Mouse (Mus musculus): ENCODE measurements at regions not wholly inside any gene's neighbourhood (a gene's known extent, or its start where the extent isn't known, plus 50 kb on each side); places are given as distances from the start of the nearest gene placed in this dataset.
"Not testable (repeated sequence)": the region's sequence is repeated elsewhere in the genome, so short reads cannot be mapped to it uniquely, and the experiment has no call there.

DNA sequence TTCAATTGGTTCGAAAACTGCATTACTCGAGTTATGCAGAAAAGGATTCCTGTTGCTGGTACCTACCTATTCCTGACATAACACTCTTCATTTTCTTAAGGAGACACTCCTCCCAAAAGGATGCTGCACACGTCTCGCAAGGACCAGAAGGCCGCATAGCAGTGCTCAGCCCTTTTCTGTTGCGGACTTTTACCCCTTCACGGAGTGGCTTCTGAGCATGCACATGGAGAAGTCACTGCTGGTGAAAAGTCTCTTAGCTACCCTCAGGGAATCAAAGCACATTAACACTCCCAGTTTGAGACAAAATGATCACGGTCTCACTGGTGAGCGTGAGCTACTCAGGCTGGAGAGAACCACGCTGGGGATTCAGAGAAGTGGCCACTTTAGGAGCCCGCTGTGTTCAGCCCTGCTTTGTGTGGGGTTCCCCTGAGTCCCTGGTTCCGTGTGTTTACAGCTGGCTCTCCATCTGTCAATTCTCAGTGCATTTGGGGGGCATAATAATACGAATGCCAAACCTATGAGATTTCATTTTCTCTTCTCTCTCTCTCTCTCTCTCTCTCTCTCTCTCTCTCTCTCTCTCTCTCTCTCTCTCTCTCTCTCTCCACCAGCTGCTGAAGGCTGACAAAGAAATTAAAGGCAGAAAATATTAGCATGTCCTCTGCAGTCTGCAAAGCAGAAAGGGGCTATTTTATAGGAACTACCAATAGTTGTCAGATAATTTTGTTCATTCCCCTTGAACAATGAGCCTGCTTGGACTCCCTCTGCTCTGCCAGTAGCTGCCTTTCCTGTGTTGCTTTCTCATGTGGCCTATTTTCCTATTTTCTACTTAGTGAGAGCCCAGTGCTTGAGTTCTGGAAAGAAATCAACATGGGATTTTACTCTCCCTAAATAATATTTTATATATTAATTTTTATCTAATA, 160.7 kb downstream of the Basp1 start:
- in situ Hi-C loops (cut with MboI, MseI): loop anchor here in 1 of 2 experiments (25.0 kb wide), 1 partner anchor 659 kb away; no protein-coding TSS in a partner anchor

DNA sequence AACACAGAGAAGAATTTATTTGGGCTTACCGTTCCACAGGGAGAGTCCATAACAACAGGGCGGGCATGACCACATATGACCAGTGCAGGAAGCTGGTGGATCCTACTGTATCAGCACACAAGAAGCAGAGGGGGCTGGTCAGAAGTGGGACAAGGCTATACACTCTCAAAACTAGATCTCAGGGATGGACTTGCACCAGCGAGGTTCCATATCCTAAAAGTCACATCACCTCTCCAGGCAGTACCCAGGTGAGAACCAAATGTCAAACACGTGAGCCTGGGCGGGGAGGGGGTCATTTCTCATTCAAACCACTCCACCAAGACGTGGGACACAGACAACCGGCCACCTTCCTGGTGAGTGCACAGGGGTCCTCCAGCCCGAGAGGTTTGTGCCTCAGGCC, 167.9 kb downstream of the Basp1 start:
- in situ Hi-C loops (cut with MboI, MseI): no loop called here

DNA sequence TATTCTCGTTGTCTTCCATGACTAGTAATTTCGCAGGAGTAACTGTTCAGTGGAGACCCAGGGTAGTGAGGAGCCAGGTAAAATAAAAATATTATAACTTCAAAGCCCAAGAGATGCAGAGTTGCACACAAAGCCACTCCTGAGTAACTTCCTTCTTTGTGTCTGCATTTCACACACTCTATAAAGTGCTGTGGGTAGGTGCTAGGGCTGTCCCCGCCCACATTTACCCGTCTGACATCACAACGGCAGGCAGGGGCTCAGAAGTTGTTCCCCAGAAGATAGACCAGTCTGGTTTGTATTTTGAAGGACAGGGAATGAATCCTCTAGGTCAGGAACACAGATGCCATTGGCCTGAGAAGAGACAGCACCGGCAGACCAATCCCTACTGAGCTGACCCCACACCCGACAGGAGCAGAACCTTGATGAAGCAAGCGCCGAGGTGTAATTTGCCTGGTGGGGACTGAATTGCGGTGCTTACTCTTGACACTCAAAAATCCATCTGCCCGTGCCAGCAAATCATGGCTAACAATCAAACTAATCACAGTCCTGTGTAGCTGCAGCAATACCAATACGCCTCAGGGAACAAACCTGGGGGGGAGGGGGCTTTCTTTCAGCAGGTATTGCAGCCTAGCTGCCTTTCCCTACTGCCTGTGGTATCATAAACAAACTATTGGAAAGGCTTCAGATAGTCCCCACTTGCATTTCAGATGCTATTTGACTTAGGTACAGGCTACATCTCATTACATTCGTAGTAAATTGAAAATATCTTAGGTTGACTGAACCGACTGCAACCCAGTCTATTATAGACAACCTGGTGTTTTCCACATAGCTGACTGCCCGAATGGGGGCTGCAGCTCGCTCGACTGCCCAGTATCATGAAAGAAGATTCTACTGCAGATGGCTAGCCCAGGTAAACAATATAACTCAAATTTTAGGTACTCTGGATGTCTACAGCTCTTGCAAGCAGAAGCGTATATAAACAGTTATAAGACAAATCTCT, 175.6 kb downstream of the Basp1 start:
- in situ Hi-C loops (cut with MboI, MseI): no loop called here

DNA sequence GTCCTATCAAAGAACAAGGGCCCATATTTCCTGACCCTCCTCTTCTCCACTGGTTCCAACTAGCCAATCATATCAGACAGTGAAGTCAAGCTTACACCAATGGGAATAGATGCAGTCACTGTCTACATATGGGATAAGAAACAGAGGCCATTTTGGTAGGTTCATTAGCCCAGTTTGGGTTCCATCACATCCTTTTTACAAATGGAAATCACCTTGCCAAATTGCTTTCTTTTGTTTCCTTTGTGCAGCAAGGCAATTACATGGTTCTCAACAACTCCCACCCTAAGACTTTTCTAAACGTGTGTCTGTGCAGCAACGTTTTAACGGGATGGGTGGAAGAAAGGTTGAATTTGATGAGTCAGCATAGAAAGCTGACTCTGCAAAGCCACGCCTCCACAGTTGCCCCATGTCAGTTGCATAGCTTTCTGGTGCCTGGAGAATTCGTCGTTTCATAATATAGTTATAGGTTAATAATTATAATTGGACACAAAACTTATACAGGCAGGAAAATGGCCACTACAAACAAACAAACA, 177.3 kb downstream of the Basp1 start:
- in situ Hi-C loops (cut with MboI, MseI): no loop called here

DNA sequence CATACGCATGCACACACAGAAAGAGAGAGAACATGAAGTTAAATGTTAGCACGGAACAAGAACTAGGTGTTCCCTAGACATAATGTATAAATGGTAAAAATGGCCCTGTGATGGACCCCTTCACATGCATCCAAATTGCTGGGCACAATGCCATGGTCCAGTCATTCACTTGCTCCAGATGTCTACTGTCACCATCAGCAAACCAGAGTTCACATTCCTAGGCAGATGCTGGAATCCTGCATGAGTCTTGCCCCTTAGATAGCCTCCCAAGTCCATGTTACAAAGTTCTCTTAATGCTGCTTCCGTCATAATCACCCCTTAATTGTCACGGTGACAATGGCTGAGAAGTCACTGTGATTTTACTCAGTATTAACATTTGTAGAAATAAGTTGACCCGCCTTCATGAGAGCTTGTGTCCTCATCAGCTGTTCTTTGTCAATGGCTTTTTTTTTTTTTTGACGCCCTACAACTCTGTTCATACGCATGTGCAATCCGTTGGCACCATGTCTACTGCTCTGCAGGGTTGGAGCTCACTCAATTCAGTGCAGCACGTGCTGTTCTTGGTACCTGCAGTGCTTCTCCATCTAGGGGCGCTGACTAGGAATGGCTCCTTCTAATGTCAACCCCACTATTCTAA, 179.4 kb downstream of the Basp1 start:
- in situ Hi-C loops (cut with MboI, MseI): loop anchor here in 1 of 2 experiments (5.0 kb wide), 1 partner anchor 83 kb away; no protein-coding TSS in a partner anchor

DNA sequence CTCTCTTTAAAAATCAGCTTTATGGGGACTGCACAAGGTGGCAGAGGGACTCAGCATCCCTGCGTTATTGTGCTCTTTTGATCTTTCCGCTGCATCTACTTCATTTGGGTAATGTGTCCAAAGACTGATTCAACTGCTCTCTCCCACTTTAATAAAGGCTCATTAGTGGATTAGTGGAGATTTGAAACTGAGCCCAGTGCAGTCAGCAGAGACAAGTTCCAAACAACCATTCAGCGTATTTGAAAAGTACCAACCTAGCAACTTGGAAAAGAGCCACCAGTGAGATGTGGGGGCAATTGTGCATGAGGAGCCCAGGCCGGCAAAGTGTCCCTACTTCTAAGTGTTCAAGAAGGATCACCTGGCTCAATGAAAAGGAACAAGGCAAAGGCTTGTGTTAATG, 183.4 kb downstream of the Basp1 start:
- in situ Hi-C loops (cut with MboI, MseI): loop anchor here in 1 of 2 experiments (5.0 kb wide), 1 partner anchor 87 kb away; no protein-coding TSS in a partner anchor

DNA sequence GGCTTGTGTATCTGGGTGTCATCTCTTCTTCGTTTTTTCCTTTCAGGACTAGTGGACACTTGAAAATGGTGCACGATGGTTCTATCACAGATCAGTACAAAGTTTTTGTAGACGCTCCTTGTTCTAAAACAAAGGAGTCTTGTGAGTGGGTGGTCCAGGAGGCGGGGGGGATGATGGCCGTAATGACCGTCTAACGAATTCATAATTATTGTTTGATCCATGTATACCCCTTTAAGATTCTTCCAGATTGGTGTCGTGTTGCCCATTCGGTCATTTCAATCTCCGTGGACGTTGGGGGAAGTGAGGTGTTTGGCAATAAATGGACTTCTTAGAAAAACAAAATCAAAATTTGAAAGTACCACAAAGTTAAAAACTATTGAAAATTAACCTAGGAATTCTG, 183.8 kb downstream of the Basp1 start:
- in situ Hi-C loops (cut with MboI, MseI): loop anchor here in 1 of 2 experiments (5.0 kb wide), 1 partner anchor 87 kb away; no protein-coding TSS in a partner anchor

DNA sequence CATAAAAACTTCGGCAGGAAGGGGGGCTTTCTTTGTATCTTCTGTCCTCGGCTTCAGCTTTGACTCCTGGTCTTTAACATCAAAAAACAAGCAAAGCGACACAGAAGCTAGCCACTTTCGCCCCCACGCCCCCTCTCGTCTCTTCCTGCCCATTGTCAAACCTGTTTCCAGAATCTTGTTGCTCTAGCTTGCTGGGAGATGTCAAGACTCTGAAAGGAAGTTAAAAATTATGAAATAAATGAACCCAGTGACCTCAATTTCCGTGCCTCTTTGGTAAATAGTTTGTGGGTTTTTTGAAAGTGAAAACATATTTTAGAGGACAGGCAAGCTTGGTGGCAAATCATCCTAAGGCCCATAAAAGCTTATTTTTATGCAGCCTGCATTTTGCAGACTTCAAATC, 186.1 kb downstream of the Basp1 start:
- in situ Hi-C loops (cut with MboI, MseI): no loop called here

DNA sequence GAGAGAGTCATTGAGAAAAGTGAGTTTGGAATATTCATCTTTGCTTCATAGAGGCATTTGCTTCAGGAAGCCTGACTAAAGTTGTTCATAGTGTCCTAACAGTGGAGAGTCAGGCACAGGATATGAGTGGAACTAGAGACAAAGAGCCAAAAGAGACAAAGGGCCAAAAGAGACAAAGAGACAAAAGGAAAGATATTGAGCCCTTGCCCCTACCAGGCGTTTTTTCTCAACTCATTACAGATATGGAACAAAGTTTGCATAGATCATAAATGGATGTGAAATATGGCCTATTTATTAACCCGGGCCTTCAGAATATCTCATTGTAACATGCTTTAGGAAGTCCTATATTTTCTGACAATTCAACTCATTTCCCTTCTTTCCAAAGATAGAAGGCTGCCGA, 187.6 kb downstream of the Basp1 start:
- in situ Hi-C loops (cut with MboI, MseI): no loop called here

DNA sequence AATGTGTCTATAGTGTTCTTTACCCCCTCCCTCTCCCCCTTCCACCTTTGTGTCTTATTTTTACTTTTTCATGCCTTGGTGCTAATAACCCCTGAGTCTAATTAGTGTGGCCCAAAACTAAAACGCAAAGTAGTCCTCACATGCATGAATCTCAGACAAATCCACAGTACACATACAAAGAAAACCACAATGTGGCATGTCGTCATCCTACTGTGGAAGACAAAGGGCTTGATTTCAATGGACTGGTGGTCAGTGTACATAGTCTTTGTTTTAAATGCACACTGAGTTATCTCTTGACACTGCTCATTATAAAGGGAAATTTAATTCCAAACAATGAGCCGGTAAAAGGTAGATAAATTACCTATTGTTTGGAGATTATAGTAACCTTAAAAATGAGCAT, 188.1 kb downstream of the Basp1 start:
- in situ Hi-C loops (cut with MboI, MseI): no loop called here

DNA sequence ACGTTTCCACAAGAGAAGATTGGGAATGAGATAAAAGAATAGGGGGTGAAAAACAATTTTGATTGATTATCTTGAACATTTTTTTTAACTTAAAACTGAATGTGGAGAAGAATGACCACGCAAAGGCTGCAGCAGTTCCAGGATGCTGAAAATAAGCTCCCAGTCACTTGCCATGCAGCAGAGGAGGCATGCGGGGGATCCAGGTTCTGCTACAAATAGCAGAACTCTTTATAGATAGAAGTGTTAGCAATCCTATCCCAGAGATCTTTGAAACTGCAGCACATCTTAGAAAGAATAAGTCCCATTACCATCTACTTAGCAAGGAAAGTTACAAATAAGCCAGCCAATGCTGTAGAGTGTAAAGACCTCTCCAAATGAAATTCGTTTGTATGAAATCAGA, 191.8 kb downstream of the Basp1 start:
- in situ Hi-C loops (cut with MboI, MseI): no loop called here

DNA sequence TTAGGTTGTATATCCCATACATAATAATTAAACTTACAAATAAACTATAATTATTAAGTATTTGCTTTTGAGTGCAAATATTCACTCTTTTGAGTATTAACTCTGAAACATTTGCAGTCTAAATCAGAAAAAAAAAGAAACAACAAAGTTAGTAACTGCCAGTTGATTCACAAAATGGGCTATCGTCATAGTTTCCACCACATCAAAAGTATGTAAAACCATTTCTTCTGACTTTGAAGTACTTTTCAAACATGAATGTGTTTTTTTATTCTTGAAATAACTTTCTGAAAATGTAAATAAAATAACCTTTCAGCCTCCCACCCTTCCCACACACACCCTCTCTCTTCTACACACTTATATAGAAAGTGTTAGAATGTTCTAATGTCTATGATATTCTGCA, 197.2 kb downstream of the Basp1 start:
- in situ Hi-C loops (cut with MboI, MseI): loop anchor here in 1 of 2 experiments (5.0 kb wide), 1 partner anchor 56 kb away; no protein-coding TSS in a partner anchor

DNA sequence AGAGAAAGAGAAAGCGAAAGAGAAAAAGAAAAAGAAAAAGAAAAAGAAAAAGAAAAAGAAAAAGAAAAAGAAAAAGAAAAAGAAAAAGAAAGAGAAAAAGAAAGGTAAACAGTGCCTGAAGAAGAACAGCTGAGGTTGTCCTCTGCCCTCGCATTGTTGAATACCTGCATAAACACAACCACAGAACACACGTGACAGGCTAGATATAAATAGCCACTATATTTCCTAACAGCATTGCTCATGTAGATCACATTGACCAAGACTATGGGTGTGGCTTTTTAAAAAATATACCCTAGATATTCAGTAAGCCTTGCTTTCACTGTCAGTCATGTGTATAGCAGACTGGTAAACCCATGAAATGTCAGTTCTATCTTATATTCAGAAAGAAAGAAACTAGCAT, 211.5 kb downstream of the Basp1 start:
- in situ Hi-C loops (cut with MboI, MseI): no loop called here

DNA sequence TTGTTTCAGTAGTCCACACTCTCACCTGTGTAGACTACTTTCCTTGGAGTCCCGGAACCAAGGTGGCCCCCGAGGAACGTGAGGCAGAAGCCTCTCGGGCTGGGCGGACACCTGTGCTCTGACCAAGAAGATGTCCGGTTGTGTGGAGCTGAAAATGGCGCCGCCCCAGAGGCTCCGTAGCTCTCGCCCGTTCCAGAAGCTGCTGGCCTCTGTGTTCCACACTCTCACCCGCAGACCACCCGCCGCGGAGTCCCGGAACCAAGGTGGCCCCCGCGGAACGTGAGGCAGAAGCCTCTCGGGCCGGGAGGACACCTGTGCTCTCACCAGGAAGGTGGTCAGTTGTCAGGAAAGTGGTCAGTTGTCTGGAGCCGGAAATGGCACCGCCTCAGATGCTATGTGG, 213.3 kb downstream of the Basp1 start:
- in situ Hi-C loops (cut with MboI, MseI): not testable (repeated sequence)

DNA sequence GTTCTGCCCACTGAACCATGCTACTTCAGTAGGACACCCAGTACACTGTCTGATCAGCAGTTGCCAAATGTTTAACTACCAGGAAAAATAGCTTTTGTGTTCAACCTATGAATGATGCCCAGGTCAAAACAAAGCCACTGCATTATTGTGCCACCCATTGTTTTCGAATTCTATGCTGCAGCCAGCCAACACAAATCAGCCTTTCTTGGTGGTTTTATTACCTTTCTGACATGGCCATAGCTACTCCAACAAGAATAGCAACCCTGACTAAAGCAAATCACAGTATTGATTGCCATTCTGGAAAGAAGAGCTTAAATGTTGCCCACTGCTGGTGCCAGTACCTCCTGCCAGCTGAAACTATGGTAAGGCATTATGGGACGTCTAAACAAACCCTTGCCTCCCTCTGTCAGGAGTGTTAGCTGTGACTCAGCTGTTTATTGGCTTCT, 225.7 kb downstream of the Basp1 start:
- in situ Hi-C loops (cut with MboI, MseI): no loop called here

DNA sequence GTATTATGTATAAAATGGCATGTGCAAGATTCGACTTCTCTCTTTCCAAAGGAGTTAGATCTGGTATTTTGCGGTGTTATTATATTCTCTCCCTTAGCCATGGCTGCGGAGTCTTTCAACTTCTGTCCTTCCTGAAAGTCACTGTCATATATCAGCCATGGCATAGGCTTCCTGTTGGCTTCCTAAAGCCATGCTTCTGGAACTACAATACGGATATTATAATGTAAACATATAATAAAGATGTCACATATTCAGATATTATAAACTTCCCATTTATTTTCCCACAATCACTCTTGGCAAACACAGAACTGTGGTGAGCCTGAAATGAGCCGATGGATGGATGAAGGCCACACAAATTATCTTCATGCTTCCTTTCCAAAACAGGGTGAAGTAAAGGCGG, 240.8 kb downstream of the Basp1 start:
- in situ Hi-C loops (cut with MboI, MseI): no loop called here

DNA sequence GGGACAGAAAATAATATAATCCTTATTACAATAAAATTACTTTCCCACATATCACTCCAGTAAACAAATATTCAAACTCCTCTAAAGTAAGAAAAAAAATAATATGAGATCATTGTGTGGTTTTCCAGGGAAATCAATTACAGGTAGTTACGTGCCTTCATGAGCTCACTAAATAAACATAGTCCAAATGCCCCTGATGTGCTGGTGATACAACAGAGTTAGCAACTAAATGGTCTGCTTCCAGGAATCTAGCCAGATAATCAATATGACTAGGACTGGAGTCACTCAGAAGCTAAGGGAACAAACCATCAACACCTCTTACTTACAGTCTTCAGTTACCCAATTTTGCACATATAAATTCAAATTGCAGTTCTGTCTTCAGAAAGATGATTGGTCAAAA, 267.2 kb downstream of the Basp1 start:
- in situ Hi-C loops (cut with MboI, MseI): no loop called here

DNA sequence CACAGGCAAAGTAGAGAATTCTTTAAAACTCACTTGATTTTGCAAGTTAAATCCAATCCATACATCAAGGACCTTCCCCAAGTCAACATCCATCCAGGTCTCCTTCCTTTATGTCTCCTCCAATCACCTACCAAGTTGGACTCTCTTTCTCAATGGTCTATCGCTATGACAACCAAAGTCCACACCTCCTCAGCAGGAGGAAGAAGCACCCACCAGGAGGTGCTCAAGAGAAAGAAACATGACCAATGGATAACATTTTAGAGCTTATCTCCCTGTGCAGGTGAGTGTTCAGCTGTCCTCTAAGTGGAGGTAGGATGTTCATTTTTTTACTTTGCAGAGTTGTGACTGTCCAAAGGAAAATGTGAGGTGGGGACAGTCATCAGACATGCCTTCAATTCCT, 269.3 kb downstream of the Basp1 start:
- in situ Hi-C loops (cut with MboI, MseI): no loop called here

DNA sequence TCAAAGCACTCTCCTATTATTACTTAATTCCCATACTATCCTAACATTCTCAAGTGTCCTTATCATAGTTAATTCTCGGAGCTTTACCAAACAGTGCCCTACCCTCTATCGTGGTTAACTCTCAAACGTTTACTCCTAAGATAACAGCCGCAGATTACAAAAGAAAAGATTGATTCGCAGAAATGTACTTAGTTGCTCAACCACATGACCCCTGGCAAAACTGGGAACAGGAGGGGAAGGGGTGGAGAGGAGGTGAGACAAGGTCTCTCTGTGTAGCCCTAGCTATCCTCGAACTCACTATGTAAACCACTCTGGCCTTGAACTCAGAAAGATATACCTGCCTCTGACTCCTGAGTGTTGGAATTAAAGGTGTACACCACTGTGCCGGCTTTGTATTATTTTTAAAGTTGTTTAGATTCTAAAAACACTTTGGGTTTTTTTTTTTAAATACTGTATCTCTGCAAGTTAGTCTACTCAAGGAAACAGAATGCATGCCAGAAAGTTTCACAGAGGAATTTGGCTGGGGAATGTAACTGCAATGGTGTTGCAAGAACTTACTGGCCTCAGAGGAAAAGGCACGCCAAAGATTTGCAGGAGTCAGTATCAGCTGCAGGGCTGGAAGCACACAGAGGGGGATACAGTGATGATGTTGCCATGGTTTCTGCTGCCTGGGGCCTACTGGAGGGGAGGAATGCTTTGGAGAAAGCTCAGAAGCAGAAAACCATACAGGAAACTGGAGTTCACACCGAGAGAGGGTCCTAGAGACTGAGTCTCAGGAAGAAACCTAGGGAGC, 273.0 kb downstream of the Basp1 start:
- in situ Hi-C loops (cut with MboI, MseI): no loop called here

DNA sequence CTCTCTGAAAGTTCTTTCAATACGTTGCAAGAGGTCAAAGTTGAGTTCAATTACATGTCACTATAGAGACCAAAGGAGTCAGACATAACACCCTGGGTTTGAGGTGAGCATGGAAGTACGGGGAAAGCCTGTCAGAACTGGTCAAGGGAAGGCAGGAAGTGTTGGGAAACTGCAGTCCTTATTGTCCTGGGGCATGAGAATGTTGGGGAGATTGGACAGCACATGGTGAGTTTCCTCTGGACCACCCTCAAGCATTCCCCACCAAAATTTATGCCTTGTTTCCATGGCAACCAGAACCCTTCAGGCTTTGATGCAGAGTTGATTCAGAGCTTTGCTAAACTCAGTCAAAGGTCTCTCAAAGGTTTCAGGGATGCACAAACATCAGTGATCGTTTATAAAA, 276.5 kb downstream of the Basp1 start:
- in situ Hi-C loops (cut with MboI, MseI): no loop called here
